In the genomic region with DNA sequence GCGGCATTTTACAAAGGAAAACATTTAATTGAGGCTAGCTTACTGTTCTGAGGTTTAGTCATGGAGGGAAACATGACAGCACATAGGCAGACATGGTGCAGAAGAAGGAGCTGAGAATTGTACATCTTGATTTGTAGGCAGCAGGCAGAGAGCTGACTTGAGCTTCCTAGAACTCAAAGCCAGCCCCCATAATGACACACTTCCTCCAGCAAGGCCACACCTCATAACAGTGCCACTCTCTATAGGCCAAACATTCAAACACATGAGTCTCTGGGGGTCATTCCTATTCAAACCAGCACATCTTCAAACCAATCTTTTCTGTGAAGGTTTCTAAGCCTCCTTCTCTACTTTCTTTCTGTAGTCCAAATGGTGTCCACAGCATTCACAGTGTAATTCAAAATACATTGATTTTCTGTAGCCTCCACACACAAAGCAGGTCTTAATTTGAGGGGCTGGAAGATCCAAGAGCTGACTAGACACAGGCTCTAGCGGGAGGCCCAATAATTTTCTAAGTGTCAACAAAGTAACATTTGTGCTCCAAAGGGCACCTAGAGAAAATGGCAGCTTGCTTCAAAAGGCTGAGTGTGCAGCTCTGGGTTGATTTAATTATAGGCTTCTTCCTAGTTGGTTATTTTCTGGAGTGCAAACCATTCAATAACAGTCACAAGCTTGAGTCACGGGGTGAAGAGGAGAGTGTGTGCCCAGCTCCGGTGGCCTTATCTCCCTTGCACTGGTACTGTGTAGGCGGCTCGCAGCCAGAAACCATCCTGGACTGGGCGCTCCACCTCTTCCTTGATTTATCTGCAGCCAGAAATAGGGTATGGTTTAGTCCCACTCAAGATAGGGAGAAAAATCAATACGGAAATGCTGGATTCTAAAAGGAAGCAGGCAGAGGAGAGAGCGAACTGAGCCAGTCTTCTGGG, we compare ENCODE assay signal across 10 mouse cellular contexts. TPM values are rescaled to one million over a fixed set of nuclear protein-coding genes. Genes with fewer than 3 reads are reported as not detected.
DNase-seq lines count a peak whose midpoint lies in the region; ATAC-seq and TF ChIP-seq lines count a peak whose summit lies in the region.
"Had no signal": no experiment of that assay in that cellular context is flagged by ENCODE, and none has a peak within 500 bp of the region (broad histone marks: within the 10 kb centered on the region; RNA-seq: fewer than 3 reads in every experiment).

No protein-coding gene starts in this region.

- H3K9ac ChIP-seq in heart, adult 2 months (ENCODE audit: low read depth, low read length) = no peak overlapping the region
- H3K9ac ChIP-seq: forebrain, embryonic 13.5 days; lung, embryonic 15.5 days had no signal

- no peak for TF ChIP-seq CTCF in heart, adult 2 months (IDR thresholded peaks at IDR 0.05)

- no peaks in the 10 kb centered on the region for H3K27me3 ChIP-seq in heart, adult 2 months (ENCODE audit: control insufficient read depth, insufficient read depth, low read length)
- H3K27me3 ChIP-seq: forebrain, embryonic 13.5 days; lung, embryonic 15.5 days had no signal

- WGBS in heart, adult 2 months = 34% methylated on average over 9 of the region's 9 CpGs

- peaks cover 2% of the 10 kb centered on the region for H3K4me1 ChIP-seq in heart, adult 2 months (ENCODE audit: control insufficient read depth, insufficient read depth, low read length)
- H3K4me1 ChIP-seq: forebrain, embryonic 13.5 days; lung, embryonic 15.5 days had no signal

- TF ChIP-seq EP300 in heart, adult 2 months (IDR thresholded peaks at IDR 0.05; ENCODE audit: insufficient read depth, low read depth, low read length) = 0 out of 2 replicates have a peak, but pooled peaks have one; percentile 51

- intact Hi-C loops in heart, adult 2 months (cut with DNase I) = no loop called here

- peaks cover 4% of the 10 kb centered on the region; the same call in 1 of the 2 replicates for H3K36me3 ChIP-seq in heart, adult 2 months (ENCODE audit: control insufficient read depth, insufficient read depth, low read length)
- H3K36me3 ChIP-seq: embryonic facial prominence, embryonic 10.5 days; lung, embryonic 15.5 days had no signal

- no peaks in the 10 kb centered on the region for H3K79me2 ChIP-seq in heart, adult 2 months (replicated peaks; ENCODE audit: control insufficient read depth, insufficient read depth, low read length)

- peak overlapping the region; percentile 67 for H3K27ac ChIP-seq in heart, adult 2 months
- H3K27ac ChIP-seq: embryonic facial prominence, embryonic 10.5 days; forebrain, embryonic 13.5 days; lung, embryonic 15.5 days had no signal

- DNase-seq in MEL-GATA-1-ER (ENCODE audit: extremely low read depth, low read depth) = peak; percentile 63
- DNase-seq in heart, adult 2 months = peak; percentile 37 to 70
- DNase-seq in heart, postnatal 4 days = peak; percentile 56
- DNase-seq in cerebellum, adult 9-10 months = no peak
- no peak for DNase-seq in yolk sac, embryonic 10.5 days (ENCODE audit: low spot score)
- DNase-seq in right cerebral cortex, postnatal 4 days = no peak

- TF ChIP-seq POLR2A in heart, adult 2 months (IDR thresholded peaks at IDR 0.05; ENCODE audit: insufficient read depth, low read depth, low read length) = no peak

- ATAC-seq in megakaryocyte-erythroid progenitor cell, adult 5-6 weeks (replicated peaks; ENCODE audit: low FRiP score, low TSS enrichment, poor library complexity, severe bottlenecking) = peak; percentile 99
- ATAC-seq: forebrain, embryonic 13.5 days had no signal

- no peak overlapping the region for H3K4me3 ChIP-seq in heart, adult 2 months
- H3K4me3 ChIP-seq: embryonic facial prominence, embryonic 10.5 days; forebrain, embryonic 13.5 days; lung, embryonic 15.5 days had no signal

RNA-seq across cellular contexts. Expression of a gene that starts 7.9 kb away (rescaled TPM):
- total RNA-seq in heart, adult 2 months (2021) = 10 to 100 TPM in 1 of 2 experiments, 1 to 10 TPM in 1; 7.9 to 13.7 TPM
- 6.4 and 13.1 TPM in 2 replicates for polyA plus RNA-seq in heart, adult 2 months (2012; rRNA removed)
- total RNA-seq in heart, postnatal 4 days (2021) = 10 to 100 TPM; 23.0 to 26.6 TPM
- total RNA-seq in megakaryocyte-erythroid progenitor cell, adult 5-6 weeks (2014; fragmentation: Nextera tagmentation) = 8.6 and 17.0 TPM in 2 replicates
- 5.7 and 6.8 TPM in 2 replicates for total RNA-seq in megakaryocyte-erythroid progenitor cell, adult 5-6 weeks (2017)

RNA-seq across cellular contexts. Expression of a gene that starts 18.4 kb away (rescaled TPM):
- 10 to 100 TPM; 14.8 to 17.0 TPM for total RNA-seq in heart, adult 2 months (2021)
- polyA plus RNA-seq in heart, adult 2 months (2012; rRNA removed) = 13.4 and 20.6 TPM in 2 replicates
- 10 to 100 TPM; 17.6 to 17.8 TPM for total RNA-seq in heart, postnatal 4 days (2021)
- total RNA-seq in megakaryocyte-erythroid progenitor cell, adult 5-6 weeks (2014; fragmentation: Nextera tagmentation) = 30.5 and 33.7 TPM in 2 replicates
- total RNA-seq in megakaryocyte-erythroid progenitor cell, adult 5-6 weeks (2017) = 12.8 and 22.3 TPM in 2 replicates

Comparison
In these comparisons a context has a peak if more than half of its experiments do, and no peak if none do; other contexts are left out.
1. DNase-seq: peak in MEL-GATA-1-ER (single experiment), heart, adult 2 months (2 of 2) and heart, postnatal 4 days (single experiment); none in cerebellum, adult 9-10 months (single experiment), yolk sac, embryonic 10.5 days (single experiment) and right cerebral cortex, postnatal 4 days (single experiment).